Mouse (Mus musculus) heart, embryonic 14.5 days (tissue): ENCODE measurements around the gene Hipk1. TPM values are rescaled to one million over a fixed set of nuclear protein-coding genes. Genes with fewer than 3 reads are reported as not detected.

ENCODE experiments used
- ATAC-seq: fragments of 200-750 bp; cut with Nextera tagmentation; 2 replicates; pipeline ENCODE4 v1.8.0; 2017; ENCODE audit warnings: low read depth, moderate TSS enrichment; ENCODE audit not compliant: insufficient number of reproducible peaks, insufficient read depth, low FRiP score
- H3K27ac ChIP-seq, 2 experiments: fragments of 200-500 bp in 1 of 2; fragments of 300-500 bp in 1 of 2; sonication (generic) in 1 of 2; replicated peaks in 1 of 2; 2 replicates each; pipeline ENCODE4 v1.5.1; 2012 to 2014; ENCODE audit warnings: low read depth in 2 of 2, low read length in 2 of 2, control low read depth in 1 of 2, mild to moderate bottlenecking in 1 of 2, mixed read lengths in 1 of 2; ENCODE audit not compliant: control insufficient read depth in 1 of 2, insufficient read depth in 1 of 2
- H3K27me3 ChIP-seq: fragments of 300-500 bp; sonication (generic); 2 replicates; pipeline ENCODE4 v1.6.1; 2014; ENCODE audit warnings: mild to moderate bottlenecking, low read length, control low read depth; ENCODE audit not compliant: control insufficient read depth, insufficient read depth
- H3K36me3 ChIP-seq: fragments of 300-500 bp; sonication (generic); 2 replicates; pipeline ENCODE4 v1.6.1; 2014; ENCODE audit warnings: mild to moderate bottlenecking, control low read depth, low read length, mixed read lengths; ENCODE audit not compliant: control insufficient read depth, insufficient read depth
- H3K4me1 ChIP-seq, 2 experiments: fragments of 200-500 bp in 1 of 2; fragments of 300-500 bp in 1 of 2; sonication (generic) in 1 of 2; 2 replicates each; pipeline ENCODE4 v1.6.1; 2012 to 2014; ENCODE audit warnings: low read length in 2 of 2, control low read depth in 1 of 2, mixed read lengths in 1 of 2; ENCODE audit not compliant: control insufficient read depth in 2 of 2, insufficient read depth in 2 of 2
- H3K4me2 ChIP-seq: fragments of 300-500 bp; sonication (generic); 2 replicates; pipeline ENCODE4 v1.6.1; 2014; ENCODE audit warnings: mild to moderate bottlenecking, low read length
- H3K4me3 ChIP-seq, 2 experiments: fragments of 200-500 bp in 1 of 2; fragments of 300-500 bp in 1 of 2; sonication (generic) in 1 of 2; 2 replicates each; pipeline ENCODE4 v1.5.1; 2012 to 2014; ENCODE audit warnings: low read length in 2 of 2, mild to moderate bottlenecking in 2 of 2, control low read depth in 1 of 2, low read depth in 1 of 2, moderate library complexity in 1 of 2; ENCODE audit not compliant: control insufficient read depth in 1 of 2, insufficient read depth in 1 of 2
- H3K9ac ChIP-seq: fragments of 300-500 bp; sonication (generic); 2 replicates; pipeline ENCODE4 v1.6.1; 2014; ENCODE audit warnings: mild to moderate bottlenecking, low read length
- H3K9me3 ChIP-seq: fragments of 300-500 bp; sonication (generic); 2 replicates; pipeline ENCODE4 v1.6.1; 2016; ENCODE audit warnings: low read length, control low read depth; ENCODE audit not compliant: control insufficient read depth
- WGBS: fragments of 180-500 bp; shearing (Covaris S2); extraction: QIAGEN DNeasy Blood & Tissue Kit; methylation state at CpG from one replicate; pipeline ENCODE4 v1.1.7; 2014; 5-methylcytosine and 5-hydroxymethylcytosine counted together
- polyA plus RNA-seq: library from polyadenylated mRNA; unstranded; fragments of >200 nt; fragmentation: Nextera tagmentation; extraction: Ambion mirVana; gene quantifications from 2 replicates; pipeline ENCODE4 v1.2.1, GENCODE M21; 2014

Gene Hipk1
- polyA plus RNA-seq, 1 experiment from 2014 or later = 15.3 TPM

DNA sequence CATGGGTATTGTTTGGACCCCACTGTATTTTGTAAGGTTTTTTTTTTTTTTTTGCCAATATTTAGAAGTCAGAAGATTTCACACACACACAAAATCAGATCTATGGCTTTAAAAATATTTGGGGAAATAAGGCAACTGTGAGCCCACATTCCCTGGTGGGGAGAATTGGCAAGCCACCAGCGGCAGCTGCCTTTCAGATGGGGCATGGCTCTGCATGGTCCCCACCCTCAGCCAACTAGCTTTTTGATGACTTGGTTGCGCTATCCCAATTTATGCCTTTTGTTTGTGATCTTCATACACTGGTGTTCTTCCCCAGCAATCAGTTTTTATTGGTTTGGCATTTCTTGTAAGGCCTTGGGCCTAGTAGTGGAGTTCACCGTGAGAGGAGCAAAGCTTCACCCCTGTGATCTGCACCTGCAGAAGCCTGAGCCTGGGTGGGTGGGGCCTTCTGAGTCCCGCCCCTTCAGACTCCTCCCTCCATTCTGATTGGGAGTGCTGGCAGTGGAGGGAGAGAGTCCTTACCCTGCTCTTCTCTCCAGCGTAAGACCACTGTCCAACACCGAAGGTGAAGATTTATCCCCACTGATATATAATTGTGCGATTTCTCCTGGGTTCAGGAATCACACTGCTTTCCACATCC lies 77.0 kb downstream of the Hipk1 start:
- no peak overlapping the region for H3K4me2 ChIP-seq
- no peak overlapping the region for H3K27ac ChIP-seq
- H3K36me3 ChIP-seq = no peaks in the 10 kb centered on the region
- H3K4me1 ChIP-seq = peaks cover 0 to 7% of the 10 kb centered on the region in 2 experiments; a peak in 1 of 4 replicates
- no peak for ATAC-seq
- H3K4me3 ChIP-seq = no peak overlapping the region
- H3K27me3 ChIP-seq = no peaks in the 10 kb centered on the region
- H3K9me3 ChIP-seq = no peaks in the 10 kb centered on the region
- no peak overlapping the region for H3K9ac ChIP-seq
- 60% methylated on average over 7 of the region's 7 CpGs for WGBS

- Histone ChIP-seq H3K27ac (no peak overlapping the region), H3K4me1 (peaks cover 0 to 6% of the 10 kb centered on the region in 2 experiments; a peak in 1 of 4 replicates), H3K36me3 (no peaks in the 10 kb centered on the region), H3K4me3 (no peak overlapping the region), H3K9me3 (no peaks in the 10 kb centered on the region), H3K27me3 (no peaks in the 10 kb centered on the region), H3K9ac (no peak overlapping the region), H3K4me2 (no peak overlapping the region)
- no peak for ATAC-seq
- WGBS = 80% methylated on average over 4 of the region's 4 CpGs
These were observed 79.2 kb downstream of the Hipk1 start for GRCm38 (mm10) chr3:103712196-103712595.

DNA sequence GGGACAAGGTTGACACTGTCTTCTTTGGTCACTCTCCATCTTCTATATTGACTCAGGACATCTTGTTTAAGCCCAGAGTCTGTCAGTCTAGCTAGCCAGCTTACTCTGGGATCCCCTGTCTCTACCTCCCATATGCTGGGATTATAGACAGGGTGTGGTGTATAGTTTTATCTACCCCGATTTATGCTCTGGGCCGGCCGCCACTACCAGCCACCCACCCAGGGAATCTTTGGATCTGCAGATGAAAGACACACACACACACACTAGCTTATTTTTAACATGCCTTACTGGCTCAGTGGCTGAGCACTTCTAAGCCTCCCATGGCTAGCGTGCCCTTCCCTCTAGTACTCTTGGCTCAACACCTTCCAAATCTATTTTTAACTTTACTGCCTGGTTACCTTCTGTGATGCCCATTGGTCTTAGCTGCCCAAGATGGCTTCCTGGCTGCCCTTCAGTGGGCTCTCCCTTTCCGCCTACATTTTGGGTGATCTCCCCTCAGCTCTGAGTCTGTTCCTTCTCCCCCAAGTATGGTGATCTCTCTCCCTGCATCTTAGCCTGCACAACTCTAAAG lies 81.8 kb downstream of the Hipk1 start:
- WGBS = 57% methylated on average over 5 of the region's 5 CpGs
- H3K4me2 ChIP-seq = no peak overlapping the region
- no peak overlapping the region for H3K27ac ChIP-seq
- no peaks in the 10 kb centered on the region for H3K27me3 ChIP-seq
- H3K9me3 ChIP-seq = no peaks in the 10 kb centered on the region
- no peaks in the 10 kb centered on the region for H3K4me1 ChIP-seq
- H3K9ac ChIP-seq = no peak overlapping the region
- H3K36me3 ChIP-seq = no peaks in the 10 kb centered on the region
- no peak for ATAC-seq
- no peak overlapping the region for H3K4me3 ChIP-seq

GRCm38 (mm10) chr3:103705426-103705825 lies 85.9 kb downstream of the Hipk1 start:
- Histone ChIP-seq H3K4me1 (no peaks in the 10 kb centered on the region), H3K9ac (no peak overlapping the region), H3K27ac (no peak overlapping the region), H3K36me3 (no peaks in the 10 kb centered on the region), H3K27me3 (no peaks in the 10 kb centered on the region), H3K4me2 (no peak overlapping the region), H3K4me3 (no peak overlapping the region), H3K9me3 (no peaks in the 10 kb centered on the region)
- 88% methylated on average over 12 of the region's 12 CpGs for WGBS
- ATAC-seq = no peak

GRCm38 (mm10) chr3:103704661-103705060 lies 86.7 kb downstream of the Hipk1 start:
- no peak overlapping the region for H3K9ac ChIP-seq
- no peaks in the 10 kb centered on the region for H3K36me3 ChIP-seq
- ATAC-seq = no peak
- WGBS = 61% methylated on average over 6 of the region's 6 CpGs
- no peak overlapping the region for H3K4me2 ChIP-seq
- no peaks in the 10 kb centered on the region for H3K27me3 ChIP-seq
- H3K4me3 ChIP-seq = no peak overlapping the region
- no peaks in the 10 kb centered on the region for H3K4me1 ChIP-seq
- H3K9me3 ChIP-seq = no peaks in the 10 kb centered on the region
- no peak overlapping the region for H3K27ac ChIP-seq

DNA sequence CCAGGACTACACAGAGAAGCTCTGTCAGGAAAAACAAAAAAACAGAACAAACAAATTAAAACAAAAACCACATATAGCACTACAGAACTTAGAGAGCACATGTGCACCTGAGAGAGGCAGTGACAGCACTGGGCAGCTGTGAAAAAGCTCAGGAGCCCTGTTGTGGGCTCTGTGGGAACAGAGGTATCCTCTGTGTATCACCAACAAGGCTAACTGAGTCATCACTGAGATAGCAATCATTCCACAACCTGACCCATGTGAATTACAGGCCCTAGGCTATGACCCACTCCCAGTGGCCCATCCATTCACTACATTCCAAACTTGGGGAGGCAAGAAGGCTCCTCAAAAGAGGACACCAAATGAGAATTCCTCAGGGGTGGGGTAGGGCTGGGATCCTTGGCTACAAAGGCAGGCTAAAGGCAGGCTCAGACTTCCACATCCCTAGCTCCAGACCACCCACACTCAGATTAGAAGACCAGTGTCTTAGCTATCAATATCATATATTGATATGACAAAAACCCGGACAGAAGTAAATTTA lies 94.9 kb downstream of the Hipk1 start:
- Histone ChIP-seq H3K27ac (no peak overlapping the region), H3K4me1 (no peaks in the 10 kb centered on the region), H3K4me3 (no peak overlapping the region), H3K9me3 (no peaks in the 10 kb centered on the region), H3K36me3 (no peaks in the 10 kb centered on the region), H3K9ac (no peak overlapping the region), H3K4me2 (no peak overlapping the region), H3K27me3 (no peaks in the 10 kb centered on the region)
- 80% methylated on average over 1 of the region's 1 CpGs for WGBS
- ATAC-seq = no peak

DNA sequence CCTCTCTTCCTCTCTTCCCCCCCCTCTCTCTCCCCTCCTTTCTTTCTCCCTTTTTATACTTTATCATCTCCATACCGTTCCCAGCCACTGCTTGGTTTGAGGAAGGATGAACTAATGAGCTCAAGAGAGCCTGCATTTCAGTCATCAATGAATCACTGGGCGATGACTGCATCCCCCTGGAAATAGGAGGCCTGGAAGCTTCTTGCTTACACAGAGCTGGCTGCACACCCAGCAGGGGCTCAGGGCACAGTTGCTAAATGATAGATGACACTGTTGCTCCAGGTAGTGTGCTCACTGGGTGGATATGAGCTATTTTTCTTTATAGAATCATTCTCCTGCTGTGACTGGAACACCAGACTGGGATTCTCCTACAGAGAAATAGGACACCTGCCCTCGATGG lies 95.8 kb downstream of the Hipk1 start:
- no peaks in the 10 kb centered on the region for H3K36me3 ChIP-seq
- no peaks in the 10 kb centered on the region for H3K9me3 ChIP-seq
- H3K27ac ChIP-seq = no peak overlapping the region
- H3K27me3 ChIP-seq = no peaks in the 10 kb centered on the region
- H3K4me3 ChIP-seq = no peak overlapping the region
- no peak for ATAC-seq
- WGBS = 61% methylated on average over 3 of the region's 3 CpGs
- H3K9ac ChIP-seq = no peak overlapping the region
- no peaks in the 10 kb centered on the region for H3K4me1 ChIP-seq
- no peak overlapping the region for H3K4me2 ChIP-seq

GRCm38 (mm10) chr3:103690506-103690905 lies 100.9 kb downstream of the Hipk1 start:
- Histone ChIP-seq H3K4me3 (no peak overlapping the region), H3K4me1 (no peaks in the 10 kb centered on the region), H3K27ac (no peak overlapping the region), H3K4me2 (no peak overlapping the region), H3K9ac (no peak overlapping the region), H3K27me3 (no peaks in the 10 kb centered on the region), H3K36me3 (no peaks in the 10 kb centered on the region), H3K9me3 (no peaks in the 10 kb centered on the region)
- 65% methylated on average over 3 of the region's 3 CpGs for WGBS
- no peak for ATAC-seq
